Mouse (Mus musculus) E14TG2a.4 (cell line): ENCODE measurements around the gene Ankrd44.

ENCODE experiments used
- CTCF ChIP-seq: conservative IDR thresholded peaks from 2 replicates; pipeline ENCODE4 v1.5.1; 2014; ENCODE audit warnings: low read length
- NANOG ChIP-seq: IDR thresholded peaks from 2 replicates; pipeline ENCODE4 v1.6.1; 2014; ENCODE audit warnings: borderline replicate concordance, low read length, mixed read lengths
- POU5F1 ChIP-seq: IDR thresholded peaks from 2 replicates; pipeline ENCODE4 v1.6.1; 2014; ENCODE audit warnings: low read length, borderline replicate concordance

- TF ChIP-seq CTCF = no peak
- TF ChIP-seq NANOG = no peak
- no peak for TF ChIP-seq POU5F1
Observed at GRCm38 (mm10) chr1:54855970-54856369, 70.2 kb downstream of the Ankrd44 start.
